Mouse (Mus musculus) small intestine, adult 2 months (tissue): Measurements from ENCODE around the gene Gm37240.

Experiments
- CTCF ChIP-seq: fragments of 200-500 bp; IDR thresholded peaks from 2 replicates; pipeline ENCODE4 v1.5.1; 2012; ENCODE audit warnings: low read depth, mild to moderate bottlenecking, control low read depth, inconsistent platforms, low read length, moderate library complexity, mixed read lengths; ENCODE audit not compliant: insufficient replicate concordance, insufficient read length; ENCODE audit errors: extremely low read depth
- POLR2A ChIP-seq: fragments of 200-500 bp; IDR thresholded peaks from 2 replicates; pipeline ENCODE4 v1.6.1; 2012; ENCODE audit warnings: low read depth, mild to moderate bottlenecking, control low read depth, inconsistent platforms, low read length, moderate library complexity

GRCm38 (mm10) chr3:85115959-85116543 lies 771.3 kb downstream of the Gm37240 start:
- TF ChIP-seq POLR2A = no peak
- no peak for TF ChIP-seq CTCF
